Mouse (Mus musculus) thymus, postnatal 36 days (tissue): ENCODE measurements around the gene Fam168a.
"Not testable (repeated sequence)": the region's sequence is repeated elsewhere in the genome, so short reads cannot be mapped to it uniquely, and the experiment has no call there.

Experiments
- DNase-seq, 2 experiments: peaks; one replicate each; pipeline ENCODE4 v3.0.0; 2022; ENCODE audit warnings: mixed read lengths in 2 of 2

Gene Fam168a

GRCm38 (mm10) chr7:100843866-100844265 lies 137.4 kb downstream of the Fam168a start:
- DNase-seq = no peak

GRCm38 (mm10) chr7:100844385-100845025 lies 138.1 kb downstream of the Fam168a start:
- DNase-seq = no peak

GRCm38 (mm10) chr7:100845026-100845400 lies 138.6 kb downstream of the Fam168a start:
- DNase-seq = no peak

GRCm38 (mm10) chr7:100845412-100845811 lies 139.0 kb downstream of the Fam168a start:
- peak in 1 of 2 experiments; percentile 9 for DNase-seq

GRCm38 (mm10) chr7:100846033-100846432 lies 139.6 kb downstream of the Fam168a start:
- DNase-seq = not testable (repeated sequence)

GRCm38 (mm10) chr7:100847131-100847530 lies 140.7 kb downstream of the Fam168a start:
- DNase-seq = no peak

GRCm38 (mm10) chr7:100848744-100849143 lies 142.3 kb downstream of the Fam168a start:
- peak; percentile 72 to 75 for DNase-seq

- DNase-seq = no peak
These were observed 143.1 kb downstream of the Fam168a start for GRCm38 (mm10) chr7:100849508-100849907.

- DNase-seq = no peak
These were observed 145.3 kb downstream of the Fam168a start for GRCm38 (mm10) chr7:100851481-100852356.

GRCm38 (mm10) chr7:100853396-100853795 lies 147.0 kb downstream of the Fam168a start:
- DNase-seq = no peak

GRCm38 (mm10) chr7:100854137-100854814 lies 147.8 kb downstream of the Fam168a start:
- no peak for DNase-seq

GRCm38 (mm10) chr7:100854861-100855260 lies 148.4 kb downstream of the Fam168a start:
- DNase-seq = no peak

GRCm38 (mm10) chr7:100855300-100855699 lies 148.9 kb downstream of the Fam168a start:
- DNase-seq = no peak

- DNase-seq = peak; percentile 77 to 81
These were observed 149.5 kb downstream of the Fam168a start for GRCm38 (mm10) chr7:100855795-100856573.

- no peak for DNase-seq
These were observed 154.0 kb downstream of the Fam168a start for GRCm38 (mm10) chr7:100860450-100860849.

GRCm38 (mm10) chr7:100861209-100861608 lies 154.8 kb downstream of the Fam168a start:
- DNase-seq = no peak

- DNase-seq = no peak
These were observed 155.9 kb downstream of the Fam168a start for GRCm38 (mm10) chr7:100862353-100862752.

GRCm38 (mm10) chr7:100862828-100863638 lies 156.6 kb downstream of the Fam168a start, which contains the start of gene Relt:
Relt (minus strand) TSS chr7:100863446.
- DNase-seq = peak; percentile 97 to 98

- peak; percentile 64 to 71 for DNase-seq
These were observed 160.2 kb downstream of the Fam168a start for GRCm38 (mm10) chr7:100866675-100867074.

GRCm38 (mm10) chr7:100867561-100867960 lies 161.1 kb downstream of the Fam168a start:
- DNase-seq = no peak

- DNase-seq = no peak
These were observed 162.1 kb downstream of the Fam168a start for GRCm38 (mm10) chr7:100868551-100868950.
